Mouse (Mus musculus): ENCODE data around the gene Rp9. TPM values are rescaled to one million over a fixed set of nuclear protein-coding genes. Genes with fewer than 3 reads are reported as not detected.
A peak's percentile ranks its signal among the peaks of the same experiment; 100 is the strongest.
"Not testable (repeated sequence)": the region's sequence is repeated elsewhere in the genome, so short reads cannot be mapped to it uniquely, and the experiment has no call there.

Rp9 gene
- polyA plus RNA-seq, 1 experiment: 62.3 TPM

GRCm38 (mm10) chr9:22409501-22409900, 60.0 kb downstream of the Rp9 start:
- no peak overlapping the region for H3K27ac ChIP-seq (ENCODE audit: insufficient read depth, low read length)
- no peaks in the 10 kb centered on the region; the same call in 1 of the 2 replicates for H3K4me1 ChIP-seq (ENCODE audit: control insufficient read depth, insufficient read depth, low read length)
- H3K4me3 ChIP-seq (ENCODE audit: insufficient read depth, low read length): no peak overlapping the region
- TF ChIP-seq POLR2A (IDR thresholded peaks at IDR 0.05; ENCODE audit: extremely low read depth, insufficient read depth, low read length) (no peak), CTCF (IDR thresholded peaks at IDR 0.05; ENCODE audit: extremely low read depth, insufficient read depth, low read length) (no peak)

- not testable (repeated sequence) for H3K4me3 ChIP-seq (ENCODE audit: insufficient read depth, low read length); H3K27ac ChIP-seq (ENCODE audit: insufficient read depth, low read length); H3K4me1 ChIP-seq (ENCODE audit: control insufficient read depth, insufficient read depth, low read length)
- peak; percentile 39 for TF ChIP-seq CTCF (IDR thresholded peaks at IDR 0.05; ENCODE audit: extremely low read depth, insufficient read depth, low read length)
These were observed 61.2 kb downstream of the Rp9 start for GRCm38 (mm10) chr9:22408344-22408743.

- not testable (repeated sequence) for H3K27ac ChIP-seq (ENCODE audit: insufficient read depth, low read length); H3K4me1 ChIP-seq (ENCODE audit: control insufficient read depth, insufficient read depth, low read length); H3K4me3 ChIP-seq (ENCODE audit: insufficient read depth, low read length)
These were observed 61.9 kb downstream of the Rp9 start for GRCm38 (mm10) chr9:22407633-22408032.

- Histone ChIP-seq H3K4me3 (ENCODE audit: insufficient read depth, low read length) (no peak overlapping the region), H3K27ac (ENCODE audit: insufficient read depth, low read length) (no peak overlapping the region), H3K4me1 (ENCODE audit: control insufficient read depth, insufficient read depth, low read length) (no peaks in the 10 kb centered on the region)
- TF ChIP-seq POLR2A (IDR thresholded peaks at IDR 0.05; ENCODE audit: extremely low read depth, insufficient read depth, low read length) (no peak), CTCF (IDR thresholded peaks at IDR 0.05; ENCODE audit: extremely low read depth, insufficient read depth, low read length) (no peak)
These were observed 64.1 kb downstream of the Rp9 start for GRCm38 (mm10) chr9:22405414-22405813.

GRCm38 (mm10) chr9:22403501-22403900, 66.0 kb downstream of the Rp9 start:
- H3K27ac ChIP-seq (ENCODE audit: insufficient read depth, low read length); H3K4me1 ChIP-seq (ENCODE audit: control insufficient read depth, insufficient read depth, low read length); H3K4me3 ChIP-seq (ENCODE audit: insufficient read depth, low read length): not testable (repeated sequence)

- Histone ChIP-seq H3K4me1 (ENCODE audit: control insufficient read depth, insufficient read depth, low read length) (no peaks in the 10 kb centered on the region), H3K4me3 (ENCODE audit: insufficient read depth, low read length) (no peak overlapping the region), H3K27ac (ENCODE audit: insufficient read depth, low read length) (no peak overlapping the region)
- TF ChIP-seq POLR2A (IDR thresholded peaks at IDR 0.05; ENCODE audit: extremely low read depth, insufficient read depth, low read length) (no peak), CTCF (IDR thresholded peaks at IDR 0.05; ENCODE audit: extremely low read depth, insufficient read depth, low read length) (no peak)
These were observed 66.6 kb downstream of the Rp9 start for GRCm38 (mm10) chr9:22402976-22403375.

- no peaks in the 10 kb centered on the region for H3K4me1 ChIP-seq (ENCODE audit: control insufficient read depth, insufficient read depth, low read length)
- TF ChIP-seq POLR2A (IDR thresholded peaks at IDR 0.05; ENCODE audit: extremely low read depth, insufficient read depth, low read length): no peak
- TF ChIP-seq CTCF (IDR thresholded peaks at IDR 0.05; ENCODE audit: extremely low read depth, insufficient read depth, low read length): no peak
- no peak overlapping the region for H3K4me3 ChIP-seq (ENCODE audit: insufficient read depth, low read length)
- no peak overlapping the region for H3K27ac ChIP-seq (ENCODE audit: insufficient read depth, low read length)
These were observed 67.5 kb downstream of the Rp9 start for GRCm38 (mm10) chr9:22402001-22402400.

- Histone ChIP-seq H3K27ac (ENCODE audit: insufficient read depth, low read length) (no peak overlapping the region), H3K4me1 (ENCODE audit: control insufficient read depth, insufficient read depth, low read length) (no peaks in the 10 kb centered on the region), H3K4me3 (ENCODE audit: insufficient read depth, low read length) (no peak overlapping the region)
- TF ChIP-seq CTCF (IDR thresholded peaks at IDR 0.05; ENCODE audit: extremely low read depth, insufficient read depth, low read length): no peak
- TF ChIP-seq POLR2A (IDR thresholded peaks at IDR 0.05; ENCODE audit: extremely low read depth, insufficient read depth, low read length): no peak
These were observed 70.5 kb downstream of the Rp9 start for GRCm38 (mm10) chr9:22399021-22399420.

GRCm38 (mm10) chr9:22394725-22395124, 74.8 kb downstream of the Rp9 start:
- Histone ChIP-seq H3K27ac (ENCODE audit: insufficient read depth, low read length) (no peak overlapping the region), H3K4me1 (ENCODE audit: control insufficient read depth, insufficient read depth, low read length) (no peaks in the 10 kb centered on the region), H3K4me3 (ENCODE audit: insufficient read depth, low read length) (no peak overlapping the region)
- TF ChIP-seq CTCF (IDR thresholded peaks at IDR 0.05; ENCODE audit: extremely low read depth, insufficient read depth, low read length): no peak
- TF ChIP-seq POLR2A (IDR thresholded peaks at IDR 0.05; ENCODE audit: extremely low read depth, insufficient read depth, low read length): no peak

- no peaks in the 10 kb centered on the region for H3K4me1 ChIP-seq (ENCODE audit: control insufficient read depth, insufficient read depth, low read length)
- no peak overlapping the region for H3K4me3 ChIP-seq (ENCODE audit: insufficient read depth, low read length)
- no peak overlapping the region for H3K27ac ChIP-seq (ENCODE audit: insufficient read depth, low read length)
- TF ChIP-seq CTCF (IDR thresholded peaks at IDR 0.05; ENCODE audit: extremely low read depth, insufficient read depth, low read length): no peak
- TF ChIP-seq POLR2A (IDR thresholded peaks at IDR 0.05; ENCODE audit: extremely low read depth, insufficient read depth, low read length): no peak
These were observed 79.2 kb downstream of the Rp9 start for GRCm38 (mm10) chr9:22390390-22390789.

- H3K27ac ChIP-seq (ENCODE audit: insufficient read depth, low read length): no peak overlapping the region
- H3K4me1 ChIP-seq (ENCODE audit: control insufficient read depth, insufficient read depth, low read length): no peaks in the 10 kb centered on the region
- TF ChIP-seq POLR2A (IDR thresholded peaks at IDR 0.05; ENCODE audit: extremely low read depth, insufficient read depth, low read length) (no peak), CTCF (IDR thresholded peaks at IDR 0.05; ENCODE audit: extremely low read depth, insufficient read depth, low read length) (no peak)
- H3K4me3 ChIP-seq (ENCODE audit: insufficient read depth, low read length): peak overlapping the region; percentile 67; the same call in 1 of the 2 replicates
These were observed 79.8 kb downstream of the Rp9 start for GRCm38 (mm10) chr9:22389736-22390245.
